Mouse (Mus musculus): ENCODE results near the gene Ctrc. TPM values are rescaled to one million over a fixed set of nuclear protein-coding genes. Genes with fewer than 3 reads are reported as not detected.

Ctrc gene
- polyA plus RNA-seq, 1 experiment from 2014 or later, result 0.18 TPM

DNA sequence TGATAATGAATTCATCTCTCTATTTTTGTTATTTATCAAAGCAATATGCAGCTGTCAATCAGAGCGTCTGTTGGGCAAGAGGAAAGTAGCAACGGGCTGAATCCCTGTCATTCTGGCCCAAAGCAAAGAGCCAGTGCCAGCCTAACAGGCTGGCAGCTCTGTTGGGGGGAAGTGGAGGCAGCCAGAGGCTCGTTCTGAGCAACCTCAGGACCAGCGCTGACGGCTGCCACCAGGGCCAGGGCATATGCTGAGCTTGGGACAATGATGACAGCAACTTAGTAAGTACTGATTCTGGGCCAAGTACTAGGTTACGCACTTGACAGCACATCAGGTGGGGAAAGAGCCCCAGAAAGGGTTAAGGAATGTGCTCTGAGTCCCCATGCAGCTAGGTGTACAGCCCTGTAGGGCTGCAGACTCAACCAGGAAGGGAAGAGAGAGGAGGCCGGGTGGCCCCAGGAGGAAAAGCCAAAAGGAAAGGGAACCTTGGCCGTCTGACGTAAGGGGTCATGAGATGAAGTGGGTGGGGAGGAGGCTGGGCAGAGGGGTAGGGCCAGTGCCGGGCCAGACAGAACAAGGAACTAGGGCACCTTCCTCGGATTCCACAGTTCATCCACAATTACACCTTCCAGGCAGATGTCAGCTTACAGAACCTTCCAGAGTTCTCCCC is 24.6 kb upstream of the Ctrc start:
- peak; percentile 22; the same call in 1 of the 2 replicates for ATAC-seq (ENCODE audit: insufficient read depth, low FRiP score)
- peaks cover 79% of the 10 kb centered on the region for H3K4me1 ChIP-seq (ENCODE audit: control insufficient read depth, insufficient read depth, low read length)
- H3K9ac ChIP-seq (ENCODE audit: low read length), result peak overlapping the region; percentile 27; the same call in 1 of the 2 replicates
- H3K27ac ChIP-seq (ENCODE audit: low read length), result peak overlapping the region; percentile 77; the same call in 1 of the 2 replicates
- no peaks in the 10 kb centered on the region for H3K36me3 ChIP-seq (ENCODE audit: control insufficient read depth, insufficient read depth, low read length)
- H3K4me2 ChIP-seq (ENCODE audit: low read depth, low read length), result 0 out of 2 replicates have a peak overlapping the region, but pooled peaks have one; percentile 13
- H3K4me3 ChIP-seq (replicated peaks; ENCODE audit: low read length), result no peak overlapping the region
- WGBS, result 70% methylated on average over 11 of the region's 11 CpGs
- H3K27me3 ChIP-seq (ENCODE audit: control insufficient read depth, insufficient read depth, low read length), result no peaks in the 10 kb centered on the region
- H3K9me3 ChIP-seq (replicated peaks; ENCODE audit: control insufficient read depth, low read length), result no peaks in the 10 kb centered on the region

DNA sequence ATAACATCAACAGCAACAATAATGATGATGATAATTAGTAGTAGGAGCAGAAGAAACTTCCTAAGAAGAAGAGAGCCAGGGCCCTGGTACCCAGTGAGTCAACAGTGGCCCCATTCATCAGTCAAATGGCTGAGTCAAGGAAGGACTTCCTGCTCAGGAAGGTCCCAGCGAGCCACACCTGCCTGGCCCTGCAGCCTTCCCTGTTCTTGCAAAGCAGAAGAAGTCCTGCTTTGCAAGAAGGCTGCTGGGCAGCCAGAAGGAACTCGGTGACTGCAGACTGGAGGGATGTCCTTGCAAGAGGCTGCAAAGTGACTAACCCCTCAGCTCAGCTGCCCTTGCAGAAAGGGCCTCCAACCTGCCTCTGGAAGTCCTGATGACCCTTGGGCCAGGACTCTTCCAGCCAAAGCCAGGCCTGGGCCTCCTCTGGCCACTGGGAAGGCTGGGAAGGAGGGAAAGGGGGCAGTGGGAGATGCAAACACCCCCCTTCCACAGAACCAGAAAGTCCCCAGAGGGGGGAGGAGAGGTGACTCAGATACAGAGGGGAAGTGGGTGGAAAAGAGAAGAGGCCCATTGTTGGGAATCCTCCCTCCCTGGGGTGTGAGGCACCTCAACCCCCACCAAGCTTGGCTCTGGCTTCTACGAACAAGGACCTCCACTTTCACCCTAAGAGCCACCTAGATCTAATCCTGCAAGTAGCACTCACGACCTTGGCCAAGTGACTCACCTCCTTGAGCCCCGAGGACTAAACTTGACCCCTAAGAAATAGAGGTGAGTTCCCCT is 23.5 kb upstream of the Ctrc start:
- Histone ChIP-seq H3K4me1 (ENCODE audit: control insufficient read depth, insufficient read depth, low read length) (peaks cover 70% of the 10 kb centered on the region), H3K4me3 (replicated peaks; ENCODE audit: low read length) (no peak overlapping the region), H3K9me3 (replicated peaks; ENCODE audit: control insufficient read depth, low read length) (no peaks in the 10 kb centered on the region), H3K9ac (ENCODE audit: low read length) (no peak overlapping the region), H3K36me3 (ENCODE audit: control insufficient read depth, insufficient read depth, low read length) (no peaks in the 10 kb centered on the region), H3K27me3 (ENCODE audit: control insufficient read depth, insufficient read depth, low read length) (no peaks in the 10 kb centered on the region), H3K4me2 (ENCODE audit: low read depth, low read length) (no peak overlapping the region), H3K27ac (ENCODE audit: low read length) (peak overlapping the region; percentile 77)
- ATAC-seq (ENCODE audit: insufficient read depth, low FRiP score), result no peak
- WGBS, result 64% methylated on average over 5 of the region's 5 CpGs

DNA sequence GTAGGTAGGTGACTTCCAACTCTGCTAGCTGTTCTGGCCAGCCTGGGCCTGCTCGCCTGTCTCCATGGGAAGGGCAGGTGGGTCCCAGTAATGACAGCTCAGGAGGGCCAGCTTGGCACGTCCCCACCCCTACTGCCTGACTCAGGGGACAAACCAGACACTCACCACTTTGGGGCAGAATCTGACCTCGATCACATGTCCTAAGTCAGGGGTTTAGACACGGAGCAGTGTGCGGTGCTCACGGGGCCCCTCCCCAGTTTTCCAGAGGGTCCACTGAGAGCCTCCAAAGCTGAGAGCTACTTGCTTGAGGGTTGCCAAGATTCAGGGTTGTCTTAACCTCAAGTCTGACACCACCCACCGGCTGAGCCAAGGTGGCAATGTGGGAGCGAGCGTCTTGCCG is 21.9 kb upstream of the Ctrc start:
- no peak overlapping the region for H3K4me3 ChIP-seq (replicated peaks; ENCODE audit: low read length)
- no peak for ATAC-seq (ENCODE audit: insufficient read depth, low FRiP score)
- 81% methylated on average over 10 of the region's 10 CpGs for WGBS
- H3K9ac ChIP-seq (ENCODE audit: low read length), result 0 out of 2 replicates have a peak overlapping the region, but pooled peaks have one; percentile 34
- H3K4me1 ChIP-seq (ENCODE audit: control insufficient read depth, insufficient read depth, low read length), result peaks cover 63% of the 10 kb centered on the region
- H3K36me3 ChIP-seq (ENCODE audit: control insufficient read depth, insufficient read depth, low read length), result no peaks in the 10 kb centered on the region
- no peaks in the 10 kb centered on the region for H3K9me3 ChIP-seq (replicated peaks; ENCODE audit: control insufficient read depth, low read length)
- peak overlapping the region; percentile 46 for H3K27ac ChIP-seq (ENCODE audit: low read length)
- no peaks in the 10 kb centered on the region for H3K27me3 ChIP-seq (ENCODE audit: control insufficient read depth, insufficient read depth, low read length)
- no peak overlapping the region for H3K4me2 ChIP-seq (ENCODE audit: low read depth, low read length)

DNA sequence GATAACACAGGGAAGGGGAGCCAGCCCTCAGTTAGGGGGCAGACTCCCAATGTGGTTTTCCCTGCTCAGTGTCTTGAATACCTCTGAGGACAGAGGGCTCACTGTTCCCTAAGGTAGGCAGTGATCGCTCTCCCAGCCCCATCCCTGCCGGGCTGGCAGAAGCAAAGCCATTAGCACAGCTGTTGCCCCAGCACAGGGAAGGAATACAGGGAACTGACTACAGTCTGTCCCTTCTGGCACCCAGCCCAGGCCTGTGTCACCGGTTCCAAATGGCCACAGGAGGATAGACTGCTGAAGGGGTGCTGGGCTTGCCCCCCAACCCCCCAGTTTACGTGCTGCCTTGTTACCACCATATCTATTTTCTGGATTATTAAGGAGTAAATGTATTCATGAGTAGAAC is 21.3 kb upstream of the Ctrc start:
- WGBS, result 31% methylated on average over 4 of the region's 4 CpGs
- Histone ChIP-seq H3K36me3 (ENCODE audit: control insufficient read depth, insufficient read depth, low read length) (no peaks in the 10 kb centered on the region), H3K27me3 (ENCODE audit: control insufficient read depth, insufficient read depth, low read length) (no peaks in the 10 kb centered on the region), H3K4me2 (ENCODE audit: low read depth, low read length) (0 out of 2 replicates have a peak overlapping the region, but pooled peaks have one; percentile 10), H3K27ac (ENCODE audit: low read length) (peak overlapping the region; percentile 46), H3K4me3 (replicated peaks; ENCODE audit: low read length) (no peak overlapping the region), H3K9me3 (replicated peaks; ENCODE audit: control insufficient read depth, low read length) (no peaks in the 10 kb centered on the region), H3K9ac (ENCODE audit: low read length) (peak overlapping the region; percentile 34; the same call in 1 of the 2 replicates), H3K4me1 (ENCODE audit: control insufficient read depth, insufficient read depth, low read length) (peaks cover 58% of the 10 kb centered on the region)
- peak; percentile 22; the same call in 1 of the 2 replicates for ATAC-seq (ENCODE audit: insufficient read depth, low FRiP score)

DNA sequence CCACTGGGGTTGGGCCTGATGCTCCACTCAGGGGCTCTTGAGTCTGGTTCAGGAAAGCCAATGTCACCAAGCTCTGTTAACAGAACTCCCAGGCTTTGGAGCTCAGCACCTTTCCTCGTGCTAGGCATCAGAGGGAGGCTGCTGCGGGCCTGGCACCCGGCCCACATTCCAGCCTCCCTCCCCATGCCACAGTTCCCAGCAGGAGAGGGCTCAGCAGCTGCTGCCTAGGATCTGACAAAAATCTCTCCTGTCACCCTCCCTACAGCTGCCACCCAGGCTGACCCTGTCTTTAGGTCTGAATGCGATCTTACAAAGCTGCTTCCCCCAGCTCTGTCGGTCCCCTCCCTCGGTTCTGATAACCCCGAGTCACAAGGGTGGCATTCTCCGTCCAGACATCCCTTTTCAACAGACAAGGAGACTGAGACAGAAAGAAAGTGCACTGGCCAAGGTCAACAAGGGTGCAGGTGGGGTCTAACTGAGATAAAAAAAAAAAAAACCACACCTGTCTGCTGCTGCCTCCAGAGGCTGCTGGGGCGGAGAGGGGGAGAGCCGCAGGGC is 20.9 kb upstream of the Ctrc start:
- Histone ChIP-seq H3K36me3 (ENCODE audit: control insufficient read depth, insufficient read depth, low read length) (no peaks in the 10 kb centered on the region), H3K4me2 (ENCODE audit: low read depth, low read length) (0 out of 2 replicates have a peak overlapping the region, but pooled peaks have one; percentile 10), H3K9me3 (replicated peaks; ENCODE audit: control insufficient read depth, low read length) (no peaks in the 10 kb centered on the region), H3K27ac (ENCODE audit: low read length) (peak overlapping the region; percentile 46), H3K4me1 (ENCODE audit: control insufficient read depth, insufficient read depth, low read length) (peaks cover 53% of the 10 kb centered on the region), H3K9ac (ENCODE audit: low read length) (peak overlapping the region; percentile 34; the same call in 1 of the 2 replicates), H3K4me3 (replicated peaks; ENCODE audit: low read length) (no peak overlapping the region), H3K27me3 (ENCODE audit: control insufficient read depth, insufficient read depth, low read length) (no peaks in the 10 kb centered on the region)
- ATAC-seq (ENCODE audit: insufficient read depth, low FRiP score), result peak; percentile 44; the same call in 1 of the 2 replicates
- 26% methylated on average over 10 of the region's 10 CpGs for WGBS

DNA sequence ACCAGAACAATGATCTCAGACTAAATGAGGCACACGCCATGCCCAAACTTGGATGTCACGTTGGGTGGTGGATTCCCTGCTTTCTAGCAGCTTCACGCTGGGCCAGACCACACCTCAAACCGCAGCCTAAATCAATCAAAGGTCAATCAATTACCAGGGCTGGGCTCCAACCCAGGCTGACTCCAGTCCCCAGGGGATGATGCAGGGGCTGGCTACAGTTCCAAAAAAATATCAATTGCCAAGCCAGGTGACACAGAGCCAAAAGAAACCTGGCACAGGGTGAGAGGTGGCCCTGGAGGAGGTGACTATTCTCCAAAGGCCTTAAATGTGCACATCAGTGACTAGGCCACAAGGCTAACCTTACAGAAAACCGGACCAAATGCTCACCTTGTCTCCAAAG is 19.4 kb upstream of the Ctrc start:
- H3K36me3 ChIP-seq (ENCODE audit: control insufficient read depth, insufficient read depth, low read length), result peaks cover 5% of the 10 kb centered on the region; the same call in 1 of the 2 replicates
- H3K9ac ChIP-seq (ENCODE audit: low read length), result no peak overlapping the region
- H3K4me1 ChIP-seq (ENCODE audit: control insufficient read depth, insufficient read depth, low read length), result peaks cover 43% of the 10 kb centered on the region
- H3K4me2 ChIP-seq (ENCODE audit: low read depth, low read length), result no peak overlapping the region
- no peak overlapping the region for H3K4me3 ChIP-seq (replicated peaks; ENCODE audit: low read length)
- H3K9me3 ChIP-seq (replicated peaks; ENCODE audit: control insufficient read depth, low read length), result no peaks in the 10 kb centered on the region
- WGBS, result 78% methylated on average over 5 of the region's 5 CpGs
- no peaks in the 10 kb centered on the region for H3K27me3 ChIP-seq (ENCODE audit: control insufficient read depth, insufficient read depth, low read length)
- H3K27ac ChIP-seq (ENCODE audit: low read length), result no peak overlapping the region
- no peak for ATAC-seq (ENCODE audit: insufficient read depth, low FRiP score)

DNA sequence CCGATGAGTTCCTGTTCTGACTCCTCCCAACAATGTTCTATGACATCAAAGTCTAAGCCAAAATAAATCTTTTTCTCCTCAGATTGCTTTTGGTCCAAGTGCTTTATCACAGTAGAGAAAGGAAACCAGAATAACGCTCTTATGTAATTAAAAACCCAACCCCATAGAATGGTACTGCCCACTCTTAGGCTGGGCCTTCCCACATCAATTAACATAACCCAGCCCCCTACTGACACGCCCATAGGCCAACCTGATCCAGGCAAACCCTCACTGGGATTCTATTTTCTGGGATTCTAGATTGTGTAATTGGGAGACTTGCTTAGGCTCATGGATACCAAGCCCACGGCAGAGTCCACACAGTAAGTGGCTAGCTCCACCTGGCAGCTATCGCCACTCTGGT is 18.8 kb upstream of the Ctrc start:
- no peak overlapping the region for H3K4me2 ChIP-seq (ENCODE audit: low read depth, low read length)
- H3K27ac ChIP-seq (ENCODE audit: low read length), result no peak overlapping the region
- H3K36me3 ChIP-seq (ENCODE audit: control insufficient read depth, insufficient read depth, low read length), result peaks cover 5% of the 10 kb centered on the region
- 88% methylated on average over 5 of the region's 5 CpGs for WGBS
- no peak overlapping the region for H3K4me3 ChIP-seq (replicated peaks; ENCODE audit: low read length)
- H3K4me1 ChIP-seq (ENCODE audit: control insufficient read depth, insufficient read depth, low read length), result peaks cover 37% of the 10 kb centered on the region
- no peak overlapping the region for H3K9ac ChIP-seq (ENCODE audit: low read length)
- H3K9me3 ChIP-seq (replicated peaks; ENCODE audit: control insufficient read depth, low read length), result no peaks in the 10 kb centered on the region
- no peaks in the 10 kb centered on the region for H3K27me3 ChIP-seq (ENCODE audit: control insufficient read depth, insufficient read depth, low read length)
- ATAC-seq (ENCODE audit: insufficient read depth, low FRiP score), result no peak

DNA sequence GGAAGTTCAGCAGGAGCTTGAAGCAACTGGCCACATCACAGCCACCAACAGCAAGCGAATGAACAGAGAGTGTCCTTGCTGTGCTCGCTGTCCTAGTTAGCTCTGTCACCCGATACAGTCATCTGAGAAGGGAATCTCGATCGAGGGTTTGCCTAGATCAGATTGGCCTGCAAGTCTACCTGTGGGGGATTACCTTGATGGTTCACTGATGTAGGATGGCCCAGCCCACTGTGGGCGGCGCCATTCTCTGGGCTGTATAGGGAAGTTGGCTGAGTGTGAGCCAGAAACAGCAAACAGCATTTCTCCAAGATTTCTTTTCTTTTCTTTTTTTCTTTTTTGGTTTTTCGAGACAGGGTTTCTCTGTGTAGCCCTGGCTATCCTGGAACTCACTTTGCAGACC is 18.3 kb upstream of the Ctrc start:
- Histone ChIP-seq H3K27ac (ENCODE audit: low read length) (no peak overlapping the region), H3K9ac (ENCODE audit: low read length) (no peak overlapping the region), H3K36me3 (ENCODE audit: control insufficient read depth, insufficient read depth, low read length) (peaks cover 9% of the 10 kb centered on the region), H3K4me1 (ENCODE audit: control insufficient read depth, insufficient read depth, low read length) (peaks cover 32% of the 10 kb centered on the region), H3K4me2 (ENCODE audit: low read depth, low read length) (no peak overlapping the region), H3K9me3 (replicated peaks; ENCODE audit: control insufficient read depth, low read length) (no peaks in the 10 kb centered on the region), H3K4me3 (replicated peaks; ENCODE audit: low read length) (no peak overlapping the region), H3K27me3 (ENCODE audit: control insufficient read depth, insufficient read depth, low read length) (no peaks in the 10 kb centered on the region)
- WGBS, result 92% methylated on average over 8 of the region's 8 CpGs
- no peak for ATAC-seq (ENCODE audit: insufficient read depth, low FRiP score)
